Mouse (Mus musculus): ENCODE data around the gene Pten. TPM values are rescaled to one million over a fixed set of nuclear protein-coding genes. Genes with fewer than 3 reads are reported as not detected.
A peak's percentile ranks its signal among the peaks of the same experiment; 100 is the strongest.

Gene Pten
- polyA plus RNA-seq, 1 experiment from 2014 or later, result 10.8 TPM

GRCm38 (mm10) chr19:32753386-32753785 is 3.9 kb upstream of the Pten start:
- H3K4me3 ChIP-seq (ENCODE audit: low read depth, low read length), result no peak overlapping the region
- no peaks in the 10 kb centered on the region for H3K27me3 ChIP-seq (replicated peaks; ENCODE audit: insufficient read depth, low read length)
- no peak overlapping the region for H3K4me2 ChIP-seq (replicated peaks; ENCODE audit: low read depth, low read length)
- ATAC-seq, result no peak
- H3K9me3 ChIP-seq (ENCODE audit: low read length), result no peaks in the 10 kb centered on the region
- no peaks in the 10 kb centered on the region for H3K4me1 ChIP-seq (ENCODE audit: insufficient read depth, low read depth, low read length)
- no peak overlapping the region for H3K27ac ChIP-seq (ENCODE audit: low read length)
- H3K36me3 ChIP-seq (ENCODE audit: insufficient read depth, low read length), result no peaks in the 10 kb centered on the region
- no peak for DNase-seq (ENCODE audit: low spot score)
- 82% methylated on average over 3 of the region's 3 CpGs for WGBS
- no peak overlapping the region for H3K9ac ChIP-seq (replicated peaks; ENCODE audit: low read depth)
- TF ChIP-seq EP300 (IDR thresholded peaks at IDR 0.05), result no peak
- no peak for TF ChIP-seq CTCF (IDR thresholded peaks at IDR 0.05)

- Histone ChIP-seq H3K4me2 (replicated peaks; ENCODE audit: low read depth, low read length) (no peak overlapping the region), H3K27ac (ENCODE audit: low read length) (no peak overlapping the region), H3K9me3 (ENCODE audit: low read length) (no peaks in the 10 kb centered on the region), H3K4me1 (ENCODE audit: insufficient read depth, low read depth, low read length) (peaks cover 3% of the 10 kb centered on the region; the same call in 1 of the 2 replicates), H3K9ac (replicated peaks; ENCODE audit: low read depth) (no peak overlapping the region), H3K27me3 (replicated peaks; ENCODE audit: insufficient read depth, low read length) (no peaks in the 10 kb centered on the region), H3K36me3 (ENCODE audit: insufficient read depth, low read length) (no peaks in the 10 kb centered on the region), H3K4me3 (ENCODE audit: low read depth, low read length) (no peak overlapping the region)
- DNase-seq (ENCODE audit: low spot score) (no peak), ATAC-seq (no peak)
- WGBS, result 41% methylated on average over 15 of the region's 15 CpGs
- TF ChIP-seq EP300 (IDR thresholded peaks at IDR 0.05) (no peak), CTCF (IDR thresholded peaks at IDR 0.05) (no peak)
Observed at GRCm38 (mm10) chr19:32754188-32755000, 2.9 kb upstream of the Pten start.

GRCm38 (mm10) chr19:32755104-32755791 is 2.0 kb upstream of the Pten start:
- Histone ChIP-seq H3K4me3 (ENCODE audit: low read depth, low read length) (peak overlapping the region; percentile 99), H3K36me3 (ENCODE audit: insufficient read depth, low read length) (no peaks in the 10 kb centered on the region), H3K27me3 (replicated peaks; ENCODE audit: insufficient read depth, low read length) (no peaks in the 10 kb centered on the region), H3K4me1 (ENCODE audit: insufficient read depth, low read depth, low read length) (peaks cover 7% of the 10 kb centered on the region; the same call in 1 of the 2 replicates), H3K9me3 (ENCODE audit: low read length) (no peaks in the 10 kb centered on the region), H3K9ac (replicated peaks; ENCODE audit: low read depth) (peak overlapping the region; percentile 68; the same call in 1 of the 2 replicates), H3K4me2 (replicated peaks; ENCODE audit: low read depth, low read length) (peak overlapping the region; percentile 96), H3K27ac (ENCODE audit: low read length) (peak overlapping the region; percentile 95)
- no peak for DNase-seq (ENCODE audit: low spot score)
- no peak for ATAC-seq
- 10% methylated on average over 12 of the region's 12 CpGs for WGBS
- TF ChIP-seq CTCF (IDR thresholded peaks at IDR 0.05) (no peak), EP300 (IDR thresholded peaks at IDR 0.05) (no peak)

GRCm38 (mm10) chr19:32755792-32756635 is 1.3 kb upstream of the Pten start:
- H3K9ac ChIP-seq (replicated peaks; ENCODE audit: low read depth), result peak overlapping the region; percentile 68
- under 1% methylated on average over 51 of the region's 53 CpGs for WGBS
- H3K4me3 ChIP-seq (ENCODE audit: low read depth, low read length), result peak overlapping the region; percentile 99
- peak overlapping the region; percentile 95 for H3K27ac ChIP-seq (ENCODE audit: low read length)
- DNase-seq (ENCODE audit: low spot score) (peak; percentile 98), ATAC-seq (peak; percentile 78)
- no peaks in the 10 kb centered on the region for H3K27me3 ChIP-seq (replicated peaks; ENCODE audit: insufficient read depth, low read length)
- TF ChIP-seq EP300 (IDR thresholded peaks at IDR 0.05) (peak; percentile 70; the same call in 1 of the 2 replicates), CTCF (IDR thresholded peaks at IDR 0.05) (peak; percentile 63)
- H3K4me2 ChIP-seq (replicated peaks; ENCODE audit: low read depth, low read length), result peak overlapping the region; percentile 96
- no peaks in the 10 kb centered on the region for H3K9me3 ChIP-seq (ENCODE audit: low read length)
- H3K4me1 ChIP-seq (ENCODE audit: insufficient read depth, low read depth, low read length), result peaks cover 7% of the 10 kb centered on the region; the same call in 1 of the 2 replicates
- H3K36me3 ChIP-seq (ENCODE audit: insufficient read depth, low read length), result no peaks in the 10 kb centered on the region

- Histone ChIP-seq H3K27ac (ENCODE audit: low read length) (peak overlapping the region; percentile 95), H3K4me1 (ENCODE audit: insufficient read depth, low read depth, low read length) (peaks cover 7% of the 10 kb centered on the region; the same call in 1 of the 2 replicates), H3K4me3 (ENCODE audit: low read depth, low read length) (peak overlapping the region; percentile 99), H3K27me3 (replicated peaks; ENCODE audit: insufficient read depth, low read length) (no peaks in the 10 kb centered on the region), H3K9me3 (ENCODE audit: low read length) (no peaks in the 10 kb centered on the region), H3K9ac (replicated peaks; ENCODE audit: low read depth) (peak overlapping the region; percentile 68), H3K4me2 (replicated peaks; ENCODE audit: low read depth, low read length) (peak overlapping the region; percentile 96), H3K36me3 (ENCODE audit: insufficient read depth, low read length) (no peaks in the 10 kb centered on the region)
- ATAC-seq (no peak), DNase-seq (ENCODE audit: low spot score) (no peak)
- TF ChIP-seq CTCF (IDR thresholded peaks at IDR 0.05) (no peak), EP300 (IDR thresholded peaks at IDR 0.05) (no peak)
- under 1% methylated on average over 14 of the region's 14 CpGs for WGBS
Observed at GRCm38 (mm10) chr19:32756636-32756899, 729 bp upstream of the Pten start.
